Mouse (Mus musculus) thymus, postnatal 4 days (tissue): ENCODE measurements at regions not wholly inside any gene's neighbourhood (a gene's known extent, or its start where the extent isn't known, plus 50 kb on each side); places are given as distances from the start of the nearest gene placed in this dataset.

Experiments used
- DNase-seq: peaks from one replicate; pipeline ENCODE4 v3.0.0; 2021

GRCm38 (mm10) chr4:87501791-87502190 is 271.5 kb upstream of the Slc24a2 start:
- DNase-seq: no peak

GRCm38 (mm10) chr4:87500441-87500840 is 270.2 kb upstream of the Slc24a2 start:
- DNase-seq: no peak

GRCm38 (mm10) chr4:87487798-87488197 is 257.5 kb upstream of the Slc24a2 start:
- DNase-seq: no peak

- DNase-seq: no peak
Measured at GRCm38 (mm10) chr4:87475537-87475936, 245.3 kb upstream of the Slc24a2 start.

- no peak for DNase-seq
Measured at GRCm38 (mm10) chr4:87473331-87474039, 243.2 kb upstream of the Slc24a2 start.

GRCm38 (mm10) chr4:87472787-87473186 is 242.5 kb upstream of the Slc24a2 start:
- no peak for DNase-seq

GRCm38 (mm10) chr4:87471385-87471784 is 241.1 kb upstream of the Slc24a2 start:
- DNase-seq: no peak

- DNase-seq: no peak
Measured at GRCm38 (mm10) chr4:87467600-87467999, 237.3 kb upstream of the Slc24a2 start.

GRCm38 (mm10) chr4:87467018-87467417 is 236.7 kb upstream of the Slc24a2 start:
- DNase-seq: no peak

- no peak for DNase-seq
Measured at GRCm38 (mm10) chr4:87461181-87461912, 231.1 kb upstream of the Slc24a2 start.

- DNase-seq: no peak
Measured at GRCm38 (mm10) chr4:87455863-87456578, 225.7 kb upstream of the Slc24a2 start.

- no peak for DNase-seq
Measured at GRCm38 (mm10) chr4:87452122-87452521, 221.8 kb upstream of the Slc24a2 start.

- DNase-seq: no peak
Measured at GRCm38 (mm10) chr4:87451251-87451650, 221.0 kb upstream of the Slc24a2 start.

GRCm38 (mm10) chr4:87448338-87448737 is 218.1 kb upstream of the Slc24a2 start:
- DNase-seq: no peak

GRCm38 (mm10) chr4:87446856-87447255 is 216.6 kb upstream of the Slc24a2 start:
- DNase-seq: no peak

GRCm38 (mm10) chr4:87434136-87434535 is 203.9 kb upstream of the Slc24a2 start:
- no peak for DNase-seq

- DNase-seq: no peak
Measured at GRCm38 (mm10) chr4:87428374-87428773, 198.1 kb upstream of the Slc24a2 start.

- no peak for DNase-seq
Measured at GRCm38 (mm10) chr4:87424066-87424465, 193.8 kb upstream of the Slc24a2 start.

GRCm38 (mm10) chr4:87422588-87422987 is 192.3 kb upstream of the Slc24a2 start:
- no peak for DNase-seq

- no peak for DNase-seq
Measured at GRCm38 (mm10) chr4:87403354-87403753, 173.1 kb upstream of the Slc24a2 start.

- no peak for DNase-seq
Measured at GRCm38 (mm10) chr4:87402173-87402556, 171.9 kb upstream of the Slc24a2 start.

GRCm38 (mm10) chr4:87401316-87402172 is 171.3 kb upstream of the Slc24a2 start:
- no peak for DNase-seq

- DNase-seq: no peak
Measured at GRCm38 (mm10) chr4:87386835-87387234, 156.6 kb upstream of the Slc24a2 start.
